Mouse (Mus musculus): ENCODE data around the gene Wipf1. TPM values are rescaled to one million over a fixed set of nuclear protein-coding genes. Genes with fewer than 3 reads are reported as not detected.
A peak's percentile ranks its signal among the peaks of the same experiment; 100 is the strongest.

Gene Wipf1
- polyA plus RNA-seq, 1 experiment from 2014 or later: 2.4 TPM

- no peaks in the 10 kb centered on the region for H3K36me3 ChIP-seq
- H3K4me1 ChIP-seq: peaks cover 8% of the 10 kb centered on the region; the same call in 1 of the 2 replicates
- no peaks in the 10 kb centered on the region for H3K9me3 ChIP-seq (replicated peaks)
- H3K27me3 ChIP-seq (replicated peaks): no peaks in the 10 kb centered on the region
- 78% methylated on average over 26 of the region's 26 CpGs for WGBS
- H3K4me2 ChIP-seq: peak overlapping the region; percentile 19; the same call in 1 of the 2 replicates
- H3K9ac ChIP-seq (replicated peaks): no peak overlapping the region
- no peak for ATAC-seq (ENCODE audit: low FRiP score)
- no peak overlapping the region; the same call in 1 of the 2 replicates for H3K4me3 ChIP-seq (replicated peaks)
- H3K27ac ChIP-seq (replicated peaks): no peak overlapping the region
These were observed 44.1 kb downstream of the Wipf1 start for GRCm38 (mm10) chr2:73485236-73486119.

GRCm38 (mm10) chr2:73484561-73485235 lies 44.8 kb downstream of the Wipf1 start:
- Histone ChIP-seq H3K9me3 (replicated peaks) (no peaks in the 10 kb centered on the region), H3K27ac (replicated peaks) (no peak overlapping the region), H3K4me3 (replicated peaks) (no peak overlapping the region), H3K4me2 (peak overlapping the region; percentile 19), H3K27me3 (replicated peaks) (no peaks in the 10 kb centered on the region), H3K4me1 (peaks cover 8% of the 10 kb centered on the region; the same call in 1 of the 2 replicates), H3K9ac (replicated peaks) (no peak overlapping the region), H3K36me3 (no peaks in the 10 kb centered on the region)
- WGBS: 69% methylated on average over 15 of the region's 15 CpGs
- ATAC-seq (ENCODE audit: low FRiP score): no peak

- H3K9me3 ChIP-seq (replicated peaks): no peaks in the 10 kb centered on the region
- no peaks in the 10 kb centered on the region for H3K27me3 ChIP-seq (replicated peaks)
- no peak overlapping the region for H3K4me3 ChIP-seq (replicated peaks)
- 93% methylated on average over 6 of the region's 6 CpGs for WGBS
- no peak for ATAC-seq (ENCODE audit: low FRiP score)
- 0 out of 2 replicates have a peak, but pooled peaks cover 7% of the 10 kb centered on the region for H3K4me1 ChIP-seq
- no peak overlapping the region for H3K9ac ChIP-seq (replicated peaks)
- no peak overlapping the region for H3K4me2 ChIP-seq
- H3K27ac ChIP-seq (replicated peaks): no peak overlapping the region
- H3K36me3 ChIP-seq: no peaks in the 10 kb centered on the region
These were observed 50.7 kb downstream of the Wipf1 start for GRCm38 (mm10) chr2:73478805-73479204.

GRCm38 (mm10) chr2:73477501-73477900 lies 52.0 kb downstream of the Wipf1 start:
- Histone ChIP-seq H3K9ac (replicated peaks) (no peak overlapping the region), H3K4me1 (0 out of 2 replicates have a peak, but pooled peaks cover 7% of the 10 kb centered on the region), H3K9me3 (replicated peaks) (no peaks in the 10 kb centered on the region), H3K27me3 (replicated peaks) (no peaks in the 10 kb centered on the region), H3K27ac (replicated peaks) (no peak overlapping the region), H3K4me3 (replicated peaks) (no peak overlapping the region), H3K36me3 (no peaks in the 10 kb centered on the region), H3K4me2 (no peak overlapping the region)
- no peak for ATAC-seq (ENCODE audit: low FRiP score)
- WGBS: 88% methylated on average over 7 of the region's 7 CpGs

GRCm38 (mm10) chr2:73475519-73475918 lies 54.0 kb downstream of the Wipf1 start:
- Histone ChIP-seq H3K36me3 (no peaks in the 10 kb centered on the region), H3K27ac (replicated peaks) (no peak overlapping the region), H3K27me3 (replicated peaks) (no peaks in the 10 kb centered on the region), H3K4me2 (no peak overlapping the region), H3K9ac (replicated peaks) (no peak overlapping the region), H3K9me3 (replicated peaks) (no peaks in the 10 kb centered on the region), H3K4me3 (replicated peaks) (no peak overlapping the region), H3K4me1 (0 out of 2 replicates have a peak, but pooled peaks cover 7% of the 10 kb centered on the region)
- WGBS: 30% methylated on average over 3 of the region's 3 CpGs
- no peak for ATAC-seq (ENCODE audit: low FRiP score)

GRCm38 (mm10) chr2:73472130-73472529 lies 57.4 kb downstream of the Wipf1 start:
- no peaks in the 10 kb centered on the region for H3K9me3 ChIP-seq (replicated peaks)
- H3K27me3 ChIP-seq (replicated peaks): no peaks in the 10 kb centered on the region
- no peak overlapping the region for H3K27ac ChIP-seq (replicated peaks)
- WGBS: 96% methylated on average over 2 of the region's 2 CpGs
- no peak for ATAC-seq (ENCODE audit: low FRiP score)
- no peak overlapping the region for H3K4me2 ChIP-seq
- H3K9ac ChIP-seq (replicated peaks): no peak overlapping the region
- H3K36me3 ChIP-seq: no peaks in the 10 kb centered on the region
- H3K4me1 ChIP-seq: 0 out of 2 replicates have a peak, but pooled peaks cover 7% of the 10 kb centered on the region
- H3K4me3 ChIP-seq (replicated peaks): no peak overlapping the region

- no peak overlapping the region for H3K27ac ChIP-seq (replicated peaks)
- H3K9me3 ChIP-seq (replicated peaks): no peaks in the 10 kb centered on the region
- WGBS: 83% methylated on average over 10 of the region's 10 CpGs
- 0 out of 2 replicates have a peak, but pooled peaks cover under 1% of the 10 kb centered on the region for H3K4me1 ChIP-seq
- no peak for ATAC-seq (ENCODE audit: low FRiP score)
- H3K4me2 ChIP-seq: no peak overlapping the region
- H3K36me3 ChIP-seq: no peaks in the 10 kb centered on the region
- H3K27me3 ChIP-seq (replicated peaks): no peaks in the 10 kb centered on the region
- no peak overlapping the region for H3K9ac ChIP-seq (replicated peaks)
- no peak overlapping the region for H3K4me3 ChIP-seq (replicated peaks)
These were observed 59.3 kb downstream of the Wipf1 start for GRCm38 (mm10) chr2:73470146-73470630.

GRCm38 (mm10) chr2:73469552-73469951 lies 60.0 kb downstream of the Wipf1 start:
- no peak overlapping the region for H3K9ac ChIP-seq (replicated peaks)
- H3K36me3 ChIP-seq: no peaks in the 10 kb centered on the region
- no peaks in the 10 kb centered on the region for H3K9me3 ChIP-seq (replicated peaks)
- 90% methylated on average over 6 of the region's 6 CpGs for WGBS
- H3K4me2 ChIP-seq: no peak overlapping the region
- H3K27ac ChIP-seq (replicated peaks): no peak overlapping the region
- H3K4me1 ChIP-seq: no peaks in the 10 kb centered on the region
- no peak for ATAC-seq (ENCODE audit: low FRiP score)
- no peak overlapping the region for H3K4me3 ChIP-seq (replicated peaks)
- no peaks in the 10 kb centered on the region for H3K27me3 ChIP-seq (replicated peaks)

- Histone ChIP-seq H3K9ac (replicated peaks) (no peak overlapping the region), H3K4me1 (no peaks in the 10 kb centered on the region), H3K4me2 (no peak overlapping the region), H3K36me3 (no peaks in the 10 kb centered on the region), H3K4me3 (replicated peaks) (no peak overlapping the region), H3K9me3 (replicated peaks) (no peaks in the 10 kb centered on the region), H3K27ac (replicated peaks) (no peak overlapping the region), H3K27me3 (replicated peaks) (no peaks in the 10 kb centered on the region)
- no peak for ATAC-seq (ENCODE audit: low FRiP score)
- 92% methylated on average over 5 of the region's 5 CpGs for WGBS
These were observed 60.5 kb downstream of the Wipf1 start for GRCm38 (mm10) chr2:73468993-73469392.

GRCm38 (mm10) chr2:73467071-73467851 lies 62.3 kb downstream of the Wipf1 start:
- 88% methylated on average over 7 of the region's 7 CpGs for WGBS
- no peaks in the 10 kb centered on the region for H3K27me3 ChIP-seq (replicated peaks)
- H3K4me1 ChIP-seq: 0 out of 2 replicates have a peak, but pooled peaks cover 2% of the 10 kb centered on the region
- ATAC-seq (ENCODE audit: low FRiP score): no peak
- no peak overlapping the region for H3K4me3 ChIP-seq (replicated peaks)
- no peak overlapping the region for H3K4me2 ChIP-seq
- no peaks in the 10 kb centered on the region for H3K36me3 ChIP-seq
- H3K9ac ChIP-seq (replicated peaks): no peak overlapping the region
- no peak overlapping the region for H3K27ac ChIP-seq (replicated peaks)
- no peaks in the 10 kb centered on the region for H3K9me3 ChIP-seq (replicated peaks)

- WGBS: 93% methylated on average over 10 of the region's 10 CpGs
- Histone ChIP-seq H3K36me3 (no peaks in the 10 kb centered on the region), H3K27me3 (replicated peaks) (no peaks in the 10 kb centered on the region), H3K9ac (replicated peaks) (no peak overlapping the region), H3K4me1 (0 out of 2 replicates have a peak, but pooled peaks cover 2% of the 10 kb centered on the region), H3K4me2 (no peak overlapping the region), H3K9me3 (replicated peaks) (no peaks in the 10 kb centered on the region), H3K27ac (replicated peaks) (no peak overlapping the region), H3K4me3 (replicated peaks) (no peak overlapping the region)
- no peak for ATAC-seq (ENCODE audit: low FRiP score)
These were observed 63.1 kb downstream of the Wipf1 start for GRCm38 (mm10) chr2:73466481-73466880.

Measured in neural tube, embryonic 15.5 days (tissue).